Mouse (Mus musculus) thymus, postnatal 0 days (tissue): ENCODE measurements at regions not wholly inside any gene's neighbourhood (a gene's known extent, or its start where the extent isn't known, plus 50 kb on each side); places are given as distances from the start of the nearest gene placed in this dataset.

ENCODE experiments used
- DNase-seq: peaks from one replicate; pipeline ENCODE4 v3.0.0-alpha.2; 2015; ENCODE audit warnings: low spot score

DNA sequence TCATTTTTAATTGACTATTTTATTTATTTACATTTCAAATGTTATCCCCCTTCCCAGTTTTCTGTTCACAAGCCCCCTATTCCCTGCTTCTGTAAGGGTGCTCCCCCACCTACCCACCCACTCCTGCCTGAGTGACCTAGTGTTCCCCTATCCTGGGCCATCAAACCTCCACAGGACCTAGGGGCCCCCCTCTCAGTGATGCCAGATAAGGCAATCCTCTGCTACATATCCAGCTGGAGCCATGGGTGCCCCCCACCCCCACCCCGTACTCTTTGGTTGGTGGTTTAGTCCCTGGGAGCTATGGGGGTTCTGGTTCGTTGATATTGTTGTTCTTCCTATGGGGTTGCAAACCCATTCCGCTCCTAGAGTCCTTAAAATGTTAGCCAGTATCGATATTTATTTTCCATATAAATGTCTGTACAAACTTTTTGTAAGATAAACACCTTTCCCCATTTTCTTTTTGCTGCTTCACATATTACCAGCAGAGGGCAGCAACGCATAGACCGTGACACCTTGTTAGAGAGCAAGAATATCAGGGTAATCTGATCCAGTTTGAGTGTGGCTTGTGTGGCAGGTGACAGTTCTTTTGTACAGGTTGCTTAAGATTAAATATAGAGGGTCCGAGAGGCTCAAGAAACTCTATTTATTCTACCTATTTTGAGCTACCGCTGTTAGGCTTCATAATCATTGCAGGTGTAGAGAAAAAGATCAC lies 177.2 kb upstream of the Scn7a start:
- DNase-seq = peak; percentile 8

- no peak for DNase-seq
Observed at GRCm38 (mm10) chr2:66941188-66941587, 156.5 kb upstream of the Scn7a start.

DNA sequence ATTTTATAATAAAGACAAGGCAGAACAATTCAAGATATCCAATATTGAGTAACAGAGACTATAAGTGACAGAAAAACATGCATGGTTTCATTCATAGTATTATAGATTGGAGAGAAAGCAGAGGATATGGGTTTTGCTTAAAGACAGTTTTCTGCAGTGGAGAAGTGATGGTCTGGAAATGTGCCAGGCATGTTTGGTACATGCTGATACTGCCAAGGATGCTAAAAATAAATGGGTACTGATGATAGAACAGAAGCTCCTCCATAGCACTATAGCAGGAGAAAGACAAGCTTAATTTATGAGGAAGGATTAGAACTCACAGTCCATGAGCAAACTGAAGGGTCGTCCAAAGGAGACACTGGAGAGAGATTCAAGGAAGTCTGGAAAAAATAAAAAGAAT lies 113.3 kb upstream of the Scn7a start:
- no peak for DNase-seq

DNA sequence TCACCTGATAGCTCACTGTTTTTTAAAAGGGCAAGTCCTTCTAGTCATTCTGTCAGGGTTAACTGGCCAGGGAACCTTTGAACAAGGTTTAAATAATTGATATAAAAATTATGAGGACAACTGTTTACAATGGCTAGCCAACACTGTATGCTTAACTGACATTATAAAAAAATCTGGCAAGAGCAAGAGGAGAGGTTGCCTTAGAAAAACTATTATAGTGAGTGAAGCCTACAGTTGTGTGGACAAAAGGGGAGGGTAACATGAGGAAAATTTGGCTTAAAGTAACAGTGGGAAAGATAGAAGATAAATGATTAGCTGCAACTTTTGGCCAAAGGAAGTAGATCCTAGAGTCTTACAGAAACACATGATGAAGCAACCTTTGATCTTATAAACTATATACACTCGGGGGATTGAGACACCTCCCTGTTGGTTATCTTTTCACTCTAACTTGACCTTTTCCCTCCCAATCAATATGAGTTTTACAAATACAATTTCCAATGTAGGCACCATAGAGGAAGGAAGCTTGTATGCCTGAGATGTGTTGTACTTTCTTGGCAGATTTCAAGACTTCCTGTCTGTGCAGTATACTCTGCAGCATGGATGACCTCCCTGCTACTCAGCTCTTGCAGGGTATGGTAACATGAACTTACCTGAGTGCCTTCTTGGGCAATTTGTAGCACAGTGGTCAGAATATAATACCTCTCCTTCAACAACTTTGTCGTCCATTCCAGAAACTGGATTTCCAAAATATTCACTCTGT lies 82.9 kb upstream of the Scn7a start:
- no peak for DNase-seq
